Mouse (Mus musculus) liver, postnatal 0 days (tissue): ENCODE results near the gene Amer3. TPM values are rescaled to one million over a fixed set of nuclear protein-coding genes. Genes with fewer than 3 reads are reported as not detected.
"Not testable (repeated sequence)": the region's sequence is repeated elsewhere in the genome, so short reads cannot be mapped to it uniquely, and the experiment has no call there.

Experiments used
- ATAC-seq: fragments of 200-750 bp; cut with Nextera tagmentation; 2 replicates; pipeline ENCODE4 v1.8.0; 2017; ENCODE audit warnings: mild to moderate bottlenecking, moderate library complexity
- DNase-seq: peaks from one replicate; pipeline ENCODE4 v3.0.0-alpha.2; 2016
- H3K27ac ChIP-seq: fragments of 300-500 bp; sonication (generic); 2 replicates; pipeline ENCODE4 v1.5.1; 2014; ENCODE audit warnings: antibody characterized with exemption, moderate library complexity, mild to moderate bottlenecking, low read depth
- H3K27me3 ChIP-seq: fragments of 300-500 bp; sonication (generic); 2 replicates; pipeline ENCODE4 v1.6.1; 2014; ENCODE audit warnings: low read length, control low read depth, mixed read lengths; ENCODE audit not compliant: insufficient read depth
- H3K36me3 ChIP-seq: fragments of 300-500 bp; sonication (generic); replicated peaks from 2 replicates; pipeline ENCODE4 v1.6.1; 2014; ENCODE audit warnings: mild to moderate bottlenecking, control low read depth, low read length, moderate library complexity, mixed read lengths; ENCODE audit not compliant: insufficient read depth
- H3K4me1 ChIP-seq: fragments of 300-500 bp; sonication (generic); 2 replicates; pipeline ENCODE4 v1.6.1; 2014; ENCODE audit warnings: antibody characterized with exemption, mild to moderate bottlenecking, control low read depth; ENCODE audit not compliant: insufficient read depth
- H3K4me2 ChIP-seq: fragments of 300-500 bp; sonication (generic); 2 replicates; pipeline ENCODE4 v1.6.1; 2014; ENCODE audit warnings: low read depth, mild to moderate bottlenecking, low read length, moderate library complexity, mixed read lengths
- H3K4me3 ChIP-seq: fragments of 300-500 bp; sonication (generic); 2 replicates; pipeline ENCODE4 v1.5.1; 2014; ENCODE audit warnings: low read depth, low read length
- H3K9ac ChIP-seq: fragments of 300-500 bp; sonication (generic); replicated peaks from 2 replicates; pipeline ENCODE4 v1.6.1; 2014; ENCODE audit warnings: mild to moderate bottlenecking, moderate library complexity
- H3K9me3 ChIP-seq: fragments of 300-500 bp; sonication (generic); 2 replicates; pipeline ENCODE4 v1.6.1; 2016; ENCODE audit warnings: mild to moderate bottlenecking, control low read depth, low read length, mixed read lengths
- CTCF ChIP-seq: sonication (generic); IDR thresholded peaks from 2 replicates; pipeline ENCODE4 v1.5.1; 2016; ENCODE audit warnings: antibody characterized with exemption, low read depth
- EP300 ChIP-seq: IDR thresholded peaks from 2 replicates; pipeline ENCODE4 v1.6.1; 2016; ENCODE audit warnings: antibody characterized with exemption, low read depth, mild to moderate bottlenecking
- WGBS: fragments of 180-500 bp; shearing (Covaris S2); extraction: QIAGEN DNeasy Blood & Tissue Kit; methylation state at CpG from one replicate; pipeline ENCODE4 v1.1.7; 2014; ENCODE audit not compliant: insufficient replicate concordance; 5-methylcytosine and 5-hydroxymethylcytosine counted together
- polyA plus RNA-seq: library from polyadenylated mRNA; unstranded; fragments of >200 nt; fragmentation: Nextera tagmentation; extraction: Ambion mirVana; gene quantifications from 2 replicates; pipeline ENCODE4 v1.2.1, GENCODE M21; 2015

The Amer3 gene
- polyA plus RNA-seq, 1 experiment from 2014 or later = not detected

GRCm38 (mm10) chr1:34587298-34588096, 8.0 kb downstream of the Amer3 start:
- 72% methylated on average over 22 of the region's 22 CpGs for WGBS
- Histone ChIP-seq H3K4me2 (no peak overlapping the region), H3K9ac (no peak overlapping the region), H3K27me3 (no peaks in the 10 kb centered on the region), H3K36me3 (no peaks in the 10 kb centered on the region), H3K4me1 (no peaks in the 10 kb centered on the region), H3K9me3 (no peaks in the 10 kb centered on the region), H3K4me3 (no peak overlapping the region), H3K27ac (no peak overlapping the region)
- ATAC-seq = no peak
- no peak for DNase-seq
- TF ChIP-seq EP300 = no peak
- TF ChIP-seq CTCF = no peak

GRCm38 (mm10) chr1:34600000-34600399, 20.5 kb downstream of the Amer3 start:
- Histone ChIP-seq H3K9me3 (no peaks in the 10 kb centered on the region), H3K27me3 (no peaks in the 10 kb centered on the region), H3K27ac (no peak overlapping the region), H3K9ac (no peak overlapping the region), H3K4me3 (no peak overlapping the region), H3K4me1 (no peaks in the 10 kb centered on the region), H3K36me3 (no peaks in the 10 kb centered on the region), H3K4me2 (no peak overlapping the region)
- DNase-seq (no peak), ATAC-seq (no peak)
- WGBS = 75% methylated on average over 15 of the region's 15 CpGs
- TF ChIP-seq CTCF = no peak
- no peak for TF ChIP-seq EP300

- no peaks in the 10 kb centered on the region for H3K36me3 ChIP-seq
- H3K4me3 ChIP-seq = no peak overlapping the region
- no peak overlapping the region for H3K9ac ChIP-seq
- TF ChIP-seq CTCF (no peak), EP300 (no peak)
- WGBS = 74% methylated on average over 3 of the region's 3 CpGs
- DNase-seq (no peak), ATAC-seq (no peak)
- no peaks in the 10 kb centered on the region for H3K9me3 ChIP-seq
- H3K27me3 ChIP-seq = no peaks in the 10 kb centered on the region
- H3K27ac ChIP-seq = no peak overlapping the region
- H3K4me1 ChIP-seq = no peaks in the 10 kb centered on the region
- no peak overlapping the region for H3K4me2 ChIP-seq
Observed at GRCm38 (mm10) chr1:34601323-34602047, 22.0 kb downstream of the Amer3 start.

GRCm38 (mm10) chr1:34602363-34602762, 22.9 kb downstream of the Amer3 start:
- no peaks in the 10 kb centered on the region for H3K4me1 ChIP-seq
- DNase-seq = peak; percentile 83
- H3K9ac ChIP-seq = no peak overlapping the region
- no peak overlapping the region for H3K27ac ChIP-seq
- H3K4me3 ChIP-seq = no peak overlapping the region
- no peak overlapping the region for H3K4me2 ChIP-seq
- 10% methylated on average over 8 of the region's 8 CpGs for WGBS
- H3K36me3 ChIP-seq = no peaks in the 10 kb centered on the region
- TF ChIP-seq CTCF (peak; percentile 91), EP300 (no peak)
- H3K27me3 ChIP-seq = no peaks in the 10 kb centered on the region
- ATAC-seq = 0 out of 2 replicates have a peak, but pooled peaks have one; percentile 38
- H3K9me3 ChIP-seq = no peaks in the 10 kb centered on the region

GRCm38 (mm10) chr1:34613801-34614200, 34.3 kb downstream of the Amer3 start:
- Histone ChIP-seq H3K36me3 (no peaks in the 10 kb centered on the region), H3K9ac (no peak overlapping the region), H3K4me1 (no peaks in the 10 kb centered on the region), H3K9me3 (no peaks in the 10 kb centered on the region), H3K4me3 (no peak overlapping the region), H3K27ac (no peak overlapping the region), H3K4me2 (no peak overlapping the region), H3K27me3 (no peaks in the 10 kb centered on the region)
- no peak for DNase-seq
- ATAC-seq = no peak
- TF ChIP-seq CTCF = no peak
- TF ChIP-seq EP300 = no peak
- 67% methylated on average over 2 of the region's 2 CpGs for WGBS

- 89% methylated on average over 12 of the region's 13 CpGs for WGBS
- H3K4me1 ChIP-seq, ATAC-seq, H3K36me3 ChIP-seq, H3K9ac ChIP-seq, H3K9me3 ChIP-seq, H3K4me3 ChIP-seq, H3K27me3 ChIP-seq, H3K4me2 ChIP-seq, DNase-seq, H3K27ac ChIP-seq: not testable (repeated sequence)
Observed at GRCm38 (mm10) chr1:34620116-34620515, 40.7 kb downstream of the Amer3 start.

GRCm38 (mm10) chr1:34620761-34621160, 41.3 kb downstream of the Amer3 start:
- not testable (repeated sequence) for H3K9me3 ChIP-seq, H3K27me3 ChIP-seq, DNase-seq, H3K4me3 ChIP-seq, ATAC-seq, H3K9ac ChIP-seq, H3K4me2 ChIP-seq, H3K27ac ChIP-seq, H3K4me1 ChIP-seq, H3K36me3 ChIP-seq
- WGBS = 77% methylated on average over 5 of the region's 5 CpGs
